Mouse (Mus musculus) ovary, postnatal 10 days (tissue): ENCODE data around the gene Samm50.

Experiments
- DNase-seq: peaks from one replicate; pipeline ENCODE4 v3.0.0; 2022; ENCODE audit warnings: low spot score

Samm50 gene

GRCm38 (mm10) chr15:84211564-84211963 is 19.5 kb downstream of the Samm50 start:
- no peak for DNase-seq

- DNase-seq, result peak; percentile 72
Measured at GRCm38 (mm10) chr15:84212031-84212755, 20.2 kb downstream of the Samm50 start.

GRCm38 (mm10) chr15:84212756-84213105 is 20.7 kb downstream of the Samm50 start:
- no peak for DNase-seq

GRCm38 (mm10) chr15:84213162-84213739 is 21.2 kb downstream of the Samm50 start:
- no peak for DNase-seq

GRCm38 (mm10) chr15:84214476-84214875 is 22.4 kb downstream of the Samm50 start:
- DNase-seq, result no peak

GRCm38 (mm10) chr15:84215273-84215672 is 23.2 kb downstream of the Samm50 start:
- no peak for DNase-seq

GRCm38 (mm10) chr15:84216026-84216425 is 24.0 kb downstream of the Samm50 start:
- DNase-seq, result no peak

GRCm38 (mm10) chr15:84216461-84217084 is 24.5 kb downstream of the Samm50 start:
- no peak for DNase-seq

GRCm38 (mm10) chr15:84217969-84218782 is 26.1 kb downstream of the Samm50 start:
- DNase-seq, result no peak

GRCm38 (mm10) chr15:84218783-84219271 is 26.8 kb downstream of the Samm50 start:
- DNase-seq, result no peak

- DNase-seq, result no peak
Measured at GRCm38 (mm10) chr15:84221539-84221938, 29.5 kb downstream of the Samm50 start.

- no peak for DNase-seq
Measured at GRCm38 (mm10) chr15:84223423-84223822, 31.4 kb downstream of the Samm50 start.

- no peak for DNase-seq
Measured at GRCm38 (mm10) chr15:84224779-84225178, 32.7 kb downstream of the Samm50 start.

- DNase-seq, result no peak
Measured at GRCm38 (mm10) chr15:84226918-84227317, 34.9 kb downstream of the Samm50 start.

GRCm38 (mm10) chr15:84230661-84231060 is 38.6 kb downstream of the Samm50 start:
- DNase-seq, result no peak

- no peak for DNase-seq
Measured at GRCm38 (mm10) chr15:84231113-84231712, 39.2 kb downstream of the Samm50 start.

GRCm38 (mm10) chr15:84231721-84232561 is 39.9 kb downstream of the Samm50 start, which contains the start of gene Parvb:
Gene Parvb, plus strand, starts transcription at chr15:84232043.
- DNase-seq, result no peak

GRCm38 (mm10) chr15:84232609-84233008 is 40.6 kb downstream of the Samm50 start:
- DNase-seq, result no peak

GRCm38 (mm10) chr15:84234794-84235581 is 42.9 kb downstream of the Samm50 start:
- no peak for DNase-seq

GRCm38 (mm10) chr15:84235646-84236045 is 43.6 kb downstream of the Samm50 start:
- no peak for DNase-seq
